Comparison of ENCODE assay signal across 16 mouse cellular contexts in the genomic region with DNA sequence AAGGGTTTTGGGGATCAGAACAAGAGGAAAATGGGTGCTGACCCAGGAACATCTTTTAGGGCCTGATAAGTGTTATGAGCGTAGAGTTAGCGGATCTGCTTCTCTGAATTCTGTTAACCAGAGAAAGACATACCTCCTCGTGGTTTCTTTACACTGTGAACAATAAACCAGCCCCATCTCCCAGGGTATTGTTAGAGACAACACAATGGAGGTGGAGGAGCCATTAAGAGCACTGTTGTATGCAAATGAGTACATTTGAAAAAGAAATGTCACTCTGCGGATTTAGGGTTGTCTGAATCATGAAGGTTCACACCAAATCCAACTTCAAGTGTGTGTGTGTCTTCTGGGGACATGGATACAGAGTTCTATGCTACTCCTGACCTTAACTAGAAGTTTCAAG.
"Had no signal": no experiment of that assay in that cellular context is flagged by ENCODE, and none has a peak within 500 bp of the region (broad histone marks: within the 10 kb centered on the region; RNA-seq: fewer than 3 reads in every experiment).

No protein-coding gene starts in this region.

- H3K4me3 ChIP-seq: midbrain, embryonic 13.5 days; midbrain, embryonic 15.5 days; neural tube, embryonic 12.5 days had no signal

- H3K27ac ChIP-seq: macrophage; midbrain, embryonic 13.5 days; neural tube, embryonic 12.5 days had no signal

- DNase-seq: lung, adult 18-20 months; lung, embryonic 14.5 days; lung, postnatal 10 days; lung, postnatal 36 days; retina, postnatal 1 day; right cerebral cortex, adult 18-20 months; right cerebral cortex, postnatal 25 days; right cerebral cortex, postnatal 4 days; spleen, adult 18-20 months; thymus, adult 18-20 months; thymus, postnatal 14 days; thymus, postnatal 36 days had no signal
